10 mouse cellular contexts compared by ENCODE assay signal in genomic region chr15:78868398-78868797, GRCm38 (mm10). TPM values are rescaled to one million over a fixed set of nuclear protein-coding genes. Genes with fewer than 3 reads are reported as not detected.
DNase-seq lines count a peak whose midpoint lies in the region; ATAC-seq and TF ChIP-seq lines count a peak whose summit lies in the region.
"Had no signal": no experiment of that assay in that cellular context is flagged by ENCODE, and none has a peak within 500 bp of the region (broad histone marks: within the 10 kb centered on the region; RNA-seq: fewer than 3 reads in every experiment).

No protein-coding gene starts in this region.

- intact Hi-C loops in gastrocnemius, postnatal 14 days (cut with DNase I; ENCODE audit: low total_unique reads) = loop anchor here (5.0 kb wide), 1 partner anchor 41 kb away; no protein-coding TSS in a partner anchor
- intact Hi-C loops in gastrocnemius, postnatal 36 days (cut with DNase I) = loop anchor here (5.0 kb wide), 2 partner anchors 41 to 246 kb away; no protein-coding TSS in a partner anchor

- no peak overlapping the region for H3K4me2 ChIP-seq in kidney, postnatal 0 days (ENCODE audit: low read length)

- H3K4me1 ChIP-seq in kidney, postnatal 0 days (replicated peaks; ENCODE audit: insufficient read depth, low read length) = peaks cover 16% of the 10 kb centered on the region

- no peaks in the 10 kb centered on the region for H3K9me3 ChIP-seq in kidney, postnatal 0 days (replicated peaks; ENCODE audit: low read length)

- H3K4me3 ChIP-seq in kidney, postnatal 0 days (replicated peaks; ENCODE audit: low read depth, low read length) = no peak overlapping the region

- TF ChIP-seq CTCF in kidney, postnatal 0 days (IDR thresholded peaks at IDR 0.05; ENCODE audit: low read depth) = no peak

- H3K27me3 ChIP-seq in kidney, postnatal 0 days (ENCODE audit: insufficient read depth, low read length) = no peaks in the 10 kb centered on the region

- peak overlapping the region; percentile 83 for H3K27ac ChIP-seq in kidney, postnatal 0 days

- peak; percentile 54 for DNase-seq in gastrocnemius, postnatal 14 days
- DNase-seq in gastrocnemius, postnatal 36 days = no peak
- peak; percentile 54 to 66 for DNase-seq in heart, adult 9 months (ENCODE audit: low spot score in 2 of 2)
- peak; percentile 95 for DNase-seq in kidney, postnatal 0 days (ENCODE audit: low spot score)
- DNase-seq in lung, postnatal 4 days = peak; percentile 80 to 89
- no peak for DNase-seq in thymus, postnatal 0 days (ENCODE audit: low spot score)
- no peak for DNase-seq in urinary bladder, adult 18-20 months (ENCODE audit: low spot score in 2 of 2)

- peak; percentile 57; the same call in 1 of the 2 replicates for ATAC-seq in kidney, postnatal 0 days (replicated peaks; ENCODE audit: low FRiP score, low read depth)
- ATAC-seq in frontal cortex, adult (ENCODE audit: low TSS enrichment) = no peak

- H3K36me3 ChIP-seq in kidney, postnatal 0 days (ENCODE audit: insufficient read depth, low read length) = no peaks in the 10 kb centered on the region

- H3K9ac ChIP-seq in kidney, postnatal 0 days (ENCODE audit: low read depth, low read length) = no peak overlapping the region

- WGBS in kidney, postnatal 0 days = 4% methylated on average over 9 of the region's 9 CpGs

RNA-seq across cellular contexts. Expression of gene Gga1, which starts 8.6 kb away (rescaled TPM):
- total RNA-seq in gastrocnemius, postnatal 14 days (2021) = 10 to 100 TPM; 28.0 to 28.2 TPM
- total RNA-seq in gastrocnemius, postnatal 36 days (2021) = 10 to 100 TPM; 34.1 to 34.9 TPM
- 41.5 and 42.8 TPM in 2 replicates for polyA plus RNA-seq in kidney, postnatal 0 days (2015; fragmentation: Nextera tagmentation; extraction: Ambion mirVana)
- polyA plus RNA-seq in thymus, postnatal 0 days (2015; fragmentation: Nextera tagmentation; extraction: Ambion mirVana) = 42.4 and 42.5 TPM in 2 replicates

RNA-seq across cellular contexts. Expression of gene Lgals2, which starts 13.1 kb away (rescaled TPM):
- total RNA-seq in gastrocnemius, postnatal 14 days (2021) = not detected
- total RNA-seq in gastrocnemius, postnatal 36 days (2021) = not detected
- polyA plus RNA-seq in kidney, postnatal 0 days (2015; fragmentation: Nextera tagmentation; extraction: Ambion mirVana) = 0.91 and 1.2 TPM in 2 replicates
- polyA plus RNA-seq in thymus, postnatal 0 days (2015; fragmentation: Nextera tagmentation; extraction: Ambion mirVana) = 3.3 and 5.1 TPM in 2 replicates

RNA-seq across cellular contexts. Expression of gene Cdc42ep1, which starts 26.0 kb away (rescaled TPM):
- 10 to 100 TPM; 22.7 to 23.6 TPM for total RNA-seq in gastrocnemius, postnatal 14 days (2021)
- 10 to 100 TPM in 1 of 2 experiments, 1 to 10 TPM in 1; 9.4 to 10.7 TPM for total RNA-seq in gastrocnemius, postnatal 36 days (2021)
- 51.4 and 57.1 TPM in 2 replicates for polyA plus RNA-seq in kidney, postnatal 0 days (2015; fragmentation: Nextera tagmentation; extraction: Ambion mirVana)
- polyA plus RNA-seq in thymus, postnatal 0 days (2015; fragmentation: Nextera tagmentation; extraction: Ambion mirVana) = 3.9 and 4.0 TPM in 2 replicates

RNA-seq across cellular contexts. Expression of gene Gm49510, which starts 31.1 kb away (rescaled TPM):
- not detected for total RNA-seq in gastrocnemius, postnatal 14 days (2021)
- total RNA-seq in gastrocnemius, postnatal 36 days (2021) = not detected
- polyA plus RNA-seq in kidney, postnatal 0 days (2015; fragmentation: Nextera tagmentation; extraction: Ambion mirVana) = 0.30 TPM in 1 of 2 replicates, not detected in the other
- 0.10 and 0.32 TPM in 2 replicates for polyA plus RNA-seq in thymus, postnatal 0 days (2015; fragmentation: Nextera tagmentation; extraction: Ambion mirVana)
- polyA plus RNA-seq: gonadal fat pad, adult 2 months; testis, adult 2 months had no signal

RNA-seq across cellular contexts. Expression of gene Sh3bp1, which starts 31.2 kb away (rescaled TPM):
- 1 to 10 TPM; 3.3 to 3.6 TPM for total RNA-seq in gastrocnemius, postnatal 14 days (2021)
- 1 to 10 TPM; 2.0 to 2.1 TPM for total RNA-seq in gastrocnemius, postnatal 36 days (2021)
- polyA plus RNA-seq in kidney, postnatal 0 days (2015; fragmentation: Nextera tagmentation; extraction: Ambion mirVana) = 19.6 and 24.6 TPM in 2 replicates
- 27.7 and 39.1 TPM in 2 replicates for polyA plus RNA-seq in thymus, postnatal 0 days (2015; fragmentation: Nextera tagmentation; extraction: Ambion mirVana)

Comparison
In these comparisons a context has a peak if more than half of its experiments do, and no peak if none do; other contexts are left out.
1. DNase-seq: peak in gastrocnemius, postnatal 14 days (single experiment), heart, adult 9 months (2 of 2), kidney, postnatal 0 days (single experiment) and lung, postnatal 4 days (2 of 2); none in gastrocnemius, postnatal 36 days (0 of 2), thymus, postnatal 0 days (single experiment) and urinary bladder, adult 18-20 months (0 of 2).